Mouse (Mus musculus): ENCODE results near the gene Lce1i.
"Not testable (repeated sequence)": the region's sequence is repeated elsewhere in the genome, so short reads cannot be mapped to it uniquely, and the experiment has no call there.

Lce1i gene

GRCm38 (mm10) chr3:92778799-92779198 lies at the start of gene Lce1i:
Lce1i (minus strand) TSS chr3:92778899.
- DNase-seq: no peak

GRCm38 (mm10) chr3:92827108-92827507 lies 48.4 kb upstream of the Lce1i start, which contains the start of gene Kprp:
Kprp (minus strand) TSS chr3:92827247.
- DNase-seq: no peak

GRCm38 (mm10) chr3:92825808-92826207 lies 47.1 kb upstream of the Lce1i start:
- DNase-seq: no peak

GRCm38 (mm10) chr3:92816036-92816435 lies 37.3 kb upstream of the Lce1i start:
- not testable (repeated sequence) for DNase-seq

- DNase-seq: no peak
Measured at GRCm38 (mm10) chr3:92815581-92815980, 36.9 kb upstream of the Lce1i start.

GRCm38 (mm10) chr3:92807791-92808190 lies 29.1 kb upstream of the Lce1i start, which contains the start of gene Lce1k:
Lce1k (minus strand) TSS chr3:92807891.
- DNase-seq: no peak

GRCm38 (mm10) chr3:92790414-92790813 lies 11.7 kb upstream of the Lce1i start, which contains the start of gene Lce1j:
Lce1j (minus strand) TSS chr3:92790514.
- no peak for DNase-seq

GRCm38 (mm10) chr3:92771573-92771972 lies 7.1 kb downstream of the Lce1i start:
- DNase-seq: no peak

- no peak for DNase-seq
Measured at GRCm38 (mm10) chr3:92764965-92765364, 13.7 kb downstream of the Lce1i start, which contains the start of gene Lce1h. Lce1h (minus strand) TSS chr3:92765065.

GRCm38 (mm10) chr3:92753197-92753596 lies 25.5 kb downstream of the Lce1i start:
- no peak for DNase-seq

- DNase-seq: no peak
Measured at GRCm38 (mm10) chr3:92752238-92752637, 26.5 kb downstream of the Lce1i start, which contains the start of gene Lce1g. Lce1g (minus strand) TSS chr3:92752338.

GRCm38 (mm10) chr3:92738996-92739395 lies 39.7 kb downstream of the Lce1i start, which contains the start of gene Gm38119:
Gm38119 (minus strand) TSS chr3:92739096.
- no peak for DNase-seq
